Comparison of ENCODE assay signal across 10 mouse cellular contexts in genomic region chr2:84725770-84726169, GRCm38 (mm10). TPM values are rescaled to one million over a fixed set of nuclear protein-coding genes. Genes with fewer than 3 reads are reported as not detected.
DNase-seq lines count a peak whose midpoint lies in the region; ATAC-seq lines count a peak whose summit lies in the region.
"Had no signal": no experiment of that assay in that cellular context is flagged by ENCODE, and none has a peak within 500 bp of the region (broad histone marks: within the 10 kb centered on the region; RNA-seq: fewer than 3 reads in every experiment).

No protein-coding gene starts in this region.

- H3K9me3 ChIP-seq in midbrain, embryonic 11.5 days (ENCODE audit: control insufficient read depth, low read length) = no peaks in the 10 kb centered on the region
- H3K9me3 ChIP-seq in midbrain, embryonic 16.5 days (replicated peaks; ENCODE audit: control insufficient read depth, low read length, poor library complexity, severe bottlenecking) = no peaks in the 10 kb centered on the region
- no peaks in the 10 kb centered on the region for H3K9me3 ChIP-seq in limb, embryonic 13.5 days
- no peaks in the 10 kb centered on the region for H3K9me3 ChIP-seq in stomach, embryonic 16.5 days (replicated peaks; ENCODE audit: control insufficient read depth, low read length)

- peak; percentile 84 for DNase-seq in heart, adult 11 months
- no peak for DNase-seq in heart, postnatal 4 days
- DNase-seq in midbrain, embryonic 11.5 days (ENCODE audit: low spot score, missing footprints) = peak; percentile 35
- no peak for DNase-seq in embryo, embryonic 10.5 days (ENCODE audit: low spot score)
- no peak for DNase-seq in gastrocnemius, postnatal 10 days

- H3K27ac ChIP-seq in midbrain, embryonic 11.5 days (ENCODE audit: low read depth, low read length) = no peak overlapping the region
- no peak overlapping the region for H3K27ac ChIP-seq in midbrain, embryonic 16.5 days (ENCODE audit: low read length)
- no peak overlapping the region for H3K27ac ChIP-seq in limb, embryonic 13.5 days
- no peak overlapping the region for H3K27ac ChIP-seq in stomach, embryonic 16.5 days (ENCODE audit: low read length)

- no peak for ATAC-seq in midbrain, embryonic 11.5 days (ENCODE audit: low FRiP score)
- no peak for ATAC-seq in midbrain, embryonic 16.5 days
- no peak for ATAC-seq in limb, embryonic 13.5 days (ENCODE audit: low FRiP score, low read depth)
- ATAC-seq in stomach, embryonic 16.5 days (ENCODE audit: insufficient read depth, low FRiP score) = no peak

- no peak overlapping the region for H3K4me2 ChIP-seq in midbrain, embryonic 11.5 days
- no peak overlapping the region for H3K4me2 ChIP-seq in midbrain, embryonic 16.5 days (ENCODE audit: low read length)
- peak overlapping the region; percentile 91 for H3K4me2 ChIP-seq in limb, embryonic 13.5 days (replicated peaks)
- 0 out of 2 replicates have a peak overlapping the region, but pooled peaks have one; percentile 93 for H3K4me2 ChIP-seq in stomach, embryonic 16.5 days (ENCODE audit: low read depth, low read length)

- no peaks in the 10 kb centered on the region for H3K27me3 ChIP-seq in midbrain, embryonic 11.5 days (ENCODE audit: control insufficient read depth, insufficient read depth, low read length)
- H3K27me3 ChIP-seq in midbrain, embryonic 16.5 days (ENCODE audit: control insufficient read depth, insufficient read depth, low read depth, low read length) = no peaks in the 10 kb centered on the region
- H3K27me3 ChIP-seq in limb, embryonic 13.5 days = no peaks in the 10 kb centered on the region
- H3K27me3 ChIP-seq in stomach, embryonic 16.5 days (ENCODE audit: control insufficient read depth, insufficient read depth, low read length) = no peaks in the 10 kb centered on the region

- 93% methylated on average over 10 of the region's 10 CpGs for WGBS in midbrain, embryonic 11.5 days
- WGBS in midbrain, embryonic 16.5 days = 94% methylated on average over 10 of the region's 10 CpGs
- WGBS in limb, embryonic 13.5 days = 93% methylated on average over 10 of the region's 10 CpGs
- 93% methylated on average over 10 of the region's 10 CpGs for WGBS in stomach, embryonic 16.5 days

- H3K9ac ChIP-seq in midbrain, embryonic 11.5 days (ENCODE audit: low read length) = no peak overlapping the region
- H3K9ac ChIP-seq in midbrain, embryonic 16.5 days (ENCODE audit: low read depth, low read length) = no peak overlapping the region
- H3K9ac ChIP-seq in limb, embryonic 13.5 days = peak overlapping the region; percentile 19; the same call in 1 of the 2 replicates
- H3K9ac ChIP-seq in stomach, embryonic 16.5 days (ENCODE audit: low read length) = no peak overlapping the region

- H3K4me1 ChIP-seq in midbrain, embryonic 11.5 days (ENCODE audit: control insufficient read depth, insufficient read depth, low read length) = peaks cover 14% of the 10 kb centered on the region
- H3K4me1 ChIP-seq in midbrain, embryonic 16.5 days (ENCODE audit: control insufficient read depth, insufficient read depth, low read length) = peaks cover 30% of the 10 kb centered on the region
- peaks cover 18% of the 10 kb centered on the region for H3K4me1 ChIP-seq in limb, embryonic 13.5 days
- peaks cover 10% of the 10 kb centered on the region for H3K4me1 ChIP-seq in stomach, embryonic 16.5 days (ENCODE audit: control insufficient read depth, insufficient read depth, low read length)

- H3K4me3 ChIP-seq in midbrain, embryonic 11.5 days (ENCODE audit: low read depth, low read length) = no peak overlapping the region
- H3K4me3 ChIP-seq in midbrain, embryonic 16.5 days (ENCODE audit: low read depth, low read length) = no peak overlapping the region
- H3K4me3 ChIP-seq in limb, embryonic 13.5 days = peak overlapping the region; percentile 67
- H3K4me3 ChIP-seq in stomach, embryonic 16.5 days (replicated peaks; ENCODE audit: low read length) = no peak overlapping the region

- peaks cover 8% of the 10 kb centered on the region; the same call in 1 of the 2 replicates for H3K36me3 ChIP-seq in midbrain, embryonic 11.5 days (ENCODE audit: control insufficient read depth, insufficient read depth, low read length)
- peaks cover 11% of the 10 kb centered on the region for H3K36me3 ChIP-seq in midbrain, embryonic 16.5 days (ENCODE audit: control insufficient read depth, insufficient read depth, low read length)
- peaks cover 36% of the 10 kb centered on the region for H3K36me3 ChIP-seq in limb, embryonic 13.5 days
- 0 out of 2 replicates have a peak, but pooled peaks cover 9% of the 10 kb centered on the region for H3K36me3 ChIP-seq in stomach, embryonic 16.5 days (ENCODE audit: control insufficient read depth, insufficient read depth, low read length)

RNA-seq across cellular contexts. Expression of gene Clp1, which starts 1.4 kb away (rescaled TPM):
- 1 to 10 TPM; 7.4 to 7.9 TPM for total RNA-seq in heart, postnatal 4 days (2021)
- 54.4 and 57.0 TPM in 2 replicates for polyA plus RNA-seq in midbrain, embryonic 11.5 days (2014; fragmentation: Nextera tagmentation; extraction: Ambion mirVana)
- 20.1 and 23.0 TPM in 2 replicates for polyA plus RNA-seq in midbrain, embryonic 16.5 days (2015; fragmentation: Nextera tagmentation; extraction: Ambion mirVana)
- polyA plus RNA-seq in limb, embryonic 13.5 days (2015; fragmentation: Nextera tagmentation; extraction: Ambion mirVana) = 39.7 and 41.0 TPM in 2 replicates
- polyA plus RNA-seq in stomach, embryonic 16.5 days (2015; fragmentation: Nextera tagmentation; extraction: Ambion mirVana) = 26.6 and 28.4 TPM in 2 replicates
- total RNA-seq in gastrocnemius, postnatal 10 days (2021) = 1 to 10 TPM; 4.6 to 5.3 TPM

RNA-seq across cellular contexts. Expression of gene Ypel4, which starts 8.1 kb away (rescaled TPM):
- total RNA-seq in heart, postnatal 4 days (2021) = under 1 TPM; 0.77 to 0.88 TPM
- polyA plus RNA-seq in midbrain, embryonic 11.5 days (2014; fragmentation: Nextera tagmentation; extraction: Ambion mirVana) = 13.6 and 14.2 TPM in 2 replicates
- polyA plus RNA-seq in midbrain, embryonic 16.5 days (2015; fragmentation: Nextera tagmentation; extraction: Ambion mirVana) = 27.7 and 28.1 TPM in 2 replicates
- 10.2 and 11.2 TPM in 2 replicates for polyA plus RNA-seq in limb, embryonic 13.5 days (2015; fragmentation: Nextera tagmentation; extraction: Ambion mirVana)
- polyA plus RNA-seq in stomach, embryonic 16.5 days (2015; fragmentation: Nextera tagmentation; extraction: Ambion mirVana) = 7.4 and 8.0 TPM in 2 replicates
- 1 to 10 TPM in 1 of 2 experiments, under 1 TPM in 1; 0.49 to 1.4 TPM for total RNA-seq in gastrocnemius, postnatal 10 days (2021)
- total RNA-seq: monocyte, adult 5-6 weeks had no signal

RNA-seq across cellular contexts. Expression of gene Zdhhc5, which starts 10.8 kb away (rescaled TPM):
- 10 to 100 TPM; 73.9 to 74.2 TPM for total RNA-seq in heart, postnatal 4 days (2021)
- 22.4 and 23.9 TPM in 2 replicates for polyA plus RNA-seq in midbrain, embryonic 11.5 days (2014; fragmentation: Nextera tagmentation; extraction: Ambion mirVana)
- polyA plus RNA-seq in midbrain, embryonic 16.5 days (2015; fragmentation: Nextera tagmentation; extraction: Ambion mirVana) = 19.5 and 21.3 TPM in 2 replicates
- 25.6 and 27.8 TPM in 2 replicates for polyA plus RNA-seq in limb, embryonic 13.5 days (2015; fragmentation: Nextera tagmentation; extraction: Ambion mirVana)
- polyA plus RNA-seq in stomach, embryonic 16.5 days (2015; fragmentation: Nextera tagmentation; extraction: Ambion mirVana) = 36.9 and 40.0 TPM in 2 replicates
- 10 to 100 TPM; 42.7 to 47.9 TPM for total RNA-seq in gastrocnemius, postnatal 10 days (2021)

RNA-seq across cellular contexts. Expression of gene Gm19426, which starts 17.7 kb away (rescaled TPM):
- total RNA-seq in heart, postnatal 4 days (2021) = 1 to 10 TPM; 8.6 to 9.4 TPM
- 4.5 and 6.5 TPM in 2 replicates for polyA plus RNA-seq in midbrain, embryonic 11.5 days (2014; fragmentation: Nextera tagmentation; extraction: Ambion mirVana)
- polyA plus RNA-seq in midbrain, embryonic 16.5 days (2015; fragmentation: Nextera tagmentation; extraction: Ambion mirVana) = 4.3 and 4.8 TPM in 2 replicates
- 11.4 and 12.9 TPM in 2 replicates for polyA plus RNA-seq in limb, embryonic 13.5 days (2015; fragmentation: Nextera tagmentation; extraction: Ambion mirVana)
- 5.7 and 6.3 TPM in 2 replicates for polyA plus RNA-seq in stomach, embryonic 16.5 days (2015; fragmentation: Nextera tagmentation; extraction: Ambion mirVana)
- 1 to 10 TPM in 1 of 2 experiments, under 1 TPM in 1; 0.77 to 1.4 TPM for total RNA-seq in gastrocnemius, postnatal 10 days (2021)
- total RNA-seq: common myeloid progenitor, adult 5-6 weeks; monocyte, adult 5-6 weeks had no signal

RNA-seq across cellular contexts. Expression of gene Tmx2, which starts 46.8 kb away (rescaled TPM):
- 100 to 1,000 TPM; 105 to 107 TPM for total RNA-seq in heart, postnatal 4 days (2021)
- 193 and 195 TPM in 2 replicates for polyA plus RNA-seq in midbrain, embryonic 11.5 days (2014; fragmentation: Nextera tagmentation; extraction: Ambion mirVana)
- polyA plus RNA-seq in midbrain, embryonic 16.5 days (2015; fragmentation: Nextera tagmentation; extraction: Ambion mirVana) = 298 and 301 TPM in 2 replicates
- 111 and 113 TPM in 2 replicates for polyA plus RNA-seq in limb, embryonic 13.5 days (2015; fragmentation: Nextera tagmentation; extraction: Ambion mirVana)
- polyA plus RNA-seq in stomach, embryonic 16.5 days (2015; fragmentation: Nextera tagmentation; extraction: Ambion mirVana) = 125 and 127 TPM in 2 replicates
- 10 to 100 TPM; 50.4 to 50.7 TPM for total RNA-seq in gastrocnemius, postnatal 10 days (2021)

Comparison
In these comparisons a context has a peak if more than half of its experiments do, and no peak if none do; other contexts are left out.
1. DNase-seq: peak in heart, adult 11 months (single experiment) and midbrain, embryonic 11.5 days (single experiment); none in heart, postnatal 4 days (single experiment), embryo, embryonic 10.5 days (single experiment) and gastrocnemius, postnatal 10 days (single experiment).
2. H3K4me2 ChIP-seq: peak in limb, embryonic 13.5 days (single experiment) and stomach, embryonic 16.5 days (single experiment); none in midbrain, embryonic 11.5 days (single experiment) and midbrain, embryonic 16.5 days (single experiment).